Mouse (Mus musculus) forebrain, embryonic 13.5 days (tissue): ENCODE data around the gene Btg2. TPM values are rescaled to one million over a fixed set of nuclear protein-coding genes. Genes with fewer than 3 reads are reported as not detected.

Experiments
- ATAC-seq: fragments of 200-750 bp; cut with Nextera tagmentation; 2 replicates; pipeline ENCODE4 v1.8.0; 2017
- H3K27ac ChIP-seq: fragments of 300-500 bp; sonication (generic); 2 replicates; pipeline ENCODE4 v1.5.1; 2015; ENCODE audit warnings: inconsistent platforms, mild to moderate bottlenecking, moderate library complexity
- H3K27me3 ChIP-seq: fragments of 300-500 bp; sonication (generic); 2 replicates; pipeline ENCODE4 v1.6.1; 2015; ENCODE audit warnings: mild to moderate bottlenecking, inconsistent platforms
- H3K36me3 ChIP-seq: fragments of 300-500 bp; sonication (generic); 2 replicates; pipeline ENCODE4 v1.6.1; 2015; ENCODE audit warnings: mild to moderate bottlenecking, inconsistent platforms; ENCODE audit not compliant: poor library complexity, severe bottlenecking
- H3K4me1 ChIP-seq: fragments of 300-500 bp; sonication (generic); 2 replicates; pipeline ENCODE4 v1.6.1; 2015; ENCODE audit warnings: inconsistent platforms
- H3K4me2 ChIP-seq: fragments of 300-500 bp; sonication (generic); 2 replicates; pipeline ENCODE4 v1.6.1; 2015; ENCODE audit warnings: inconsistent platforms, mild to moderate bottlenecking, moderate library complexity
- H3K4me3 ChIP-seq: fragments of 300-500 bp; sonication (generic); 2 replicates; pipeline ENCODE4 v1.5.1; 2015; ENCODE audit warnings: mild to moderate bottlenecking, inconsistent platforms
- H3K9ac ChIP-seq: fragments of 300-500 bp; sonication (generic); 2 replicates; pipeline ENCODE4 v1.6.1; 2015; ENCODE audit warnings: mild to moderate bottlenecking, inconsistent platforms
- H3K9me3 ChIP-seq: fragments of 300-500 bp; sonication (generic); replicated peaks from 2 replicates; pipeline ENCODE4 v1.6.1; 2016; ENCODE audit warnings: inconsistent platforms
- WGBS: fragments of 180-500 bp; shearing (Covaris S2); methylation state at CpG from one replicate; pipeline ENCODE4 v1.1.7; 2015; 5-methylcytosine and 5-hydroxymethylcytosine counted together
- polyA plus RNA-seq: library from polyadenylated mRNA; unstranded; fragments of >200 nt; fragmentation: Nextera tagmentation; extraction: Ambion mirVana; gene quantifications from 2 replicates; pipeline ENCODE4 v1.2.1, GENCODE M21; 2015

Gene Btg2
- polyA plus RNA-seq, 1 experiment from 2014 or later: 122 TPM

DNA sequence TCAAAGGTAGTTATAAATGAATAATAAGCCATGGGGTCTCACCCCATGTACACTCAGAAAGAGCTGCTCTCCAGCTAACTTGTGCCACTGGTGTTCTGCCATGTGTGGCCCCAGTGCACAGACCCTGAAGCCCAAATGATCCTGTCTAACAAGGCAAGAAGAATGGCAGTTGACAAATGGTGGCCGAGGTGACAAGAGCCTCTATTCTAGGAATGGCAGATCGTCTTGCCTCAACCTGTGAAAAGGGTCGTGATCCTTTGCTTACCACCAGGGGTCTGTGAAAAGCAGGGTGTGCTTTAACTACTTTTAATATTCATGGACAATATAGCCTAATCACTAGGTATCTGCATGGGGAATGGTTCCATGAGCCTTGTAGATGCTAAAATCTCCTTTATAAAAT, 4.7 kb downstream of the Btg2 start:
- 53% methylated on average over 3 of the region's 3 CpGs for WGBS
- peak overlapping the region; percentile 88 for H3K4me2 ChIP-seq
- 0 out of 2 replicates have a peak overlapping the region, but pooled peaks have one; percentile 90 for H3K4me3 ChIP-seq
- H3K27ac ChIP-seq: peak overlapping the region; percentile 61; the same call in 1 of the 2 replicates
- H3K27me3 ChIP-seq: no peaks in the 10 kb centered on the region
- no peaks in the 10 kb centered on the region for H3K9me3 ChIP-seq
- peaks cover 30% of the 10 kb centered on the region for H3K36me3 ChIP-seq
- H3K9ac ChIP-seq: no peak overlapping the region
- no peak for ATAC-seq
- H3K4me1 ChIP-seq: peaks cover 89% of the 10 kb centered on the region

DNA sequence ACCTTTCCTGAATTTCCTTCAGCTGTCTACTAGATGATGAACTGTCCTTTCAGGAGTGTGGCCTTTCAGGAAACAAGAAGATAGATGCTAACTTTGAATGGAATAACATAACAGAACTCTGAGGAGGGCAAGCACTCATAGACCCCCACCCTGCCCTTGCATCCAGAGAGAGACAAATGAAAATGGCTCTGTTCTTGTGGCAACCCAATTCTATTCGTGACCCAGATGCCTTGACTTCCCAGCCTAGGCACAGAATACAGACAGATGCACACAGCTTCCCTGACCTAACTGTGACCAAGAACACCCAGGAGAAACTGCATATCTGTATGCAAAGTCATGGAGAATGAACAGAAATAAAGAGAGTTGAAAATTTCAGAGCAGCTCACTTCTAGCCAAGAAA, 5.3 kb downstream of the Btg2 start:
- H3K9ac ChIP-seq: no peak overlapping the region
- peaks cover 90% of the 10 kb centered on the region for H3K4me1 ChIP-seq
- ATAC-seq: no peak

DNA sequence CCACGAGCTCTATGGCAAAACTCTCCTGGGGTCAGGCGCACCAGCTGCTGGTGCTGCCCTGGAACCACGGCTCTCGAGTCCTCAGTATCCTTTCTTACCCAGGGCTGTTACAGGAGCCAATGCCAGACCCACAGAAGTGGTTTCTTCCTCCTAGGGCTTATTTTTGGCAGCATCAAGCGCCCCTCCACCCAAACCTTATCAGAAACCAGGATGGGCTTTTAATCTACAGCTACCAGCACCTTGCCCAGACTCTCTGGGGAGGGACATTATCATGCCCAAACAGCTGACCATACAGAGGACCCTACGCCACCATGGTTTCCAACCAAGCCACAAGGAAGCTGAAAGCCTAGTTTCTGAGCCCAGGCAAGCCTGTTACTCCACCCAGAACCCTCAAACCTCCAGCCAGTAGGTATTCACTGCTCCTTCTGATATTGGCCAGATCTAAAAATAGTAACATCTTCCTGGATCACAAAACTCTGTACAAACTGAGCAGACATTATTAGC, 5.8 kb downstream of the Btg2 start:
- Histone ChIP-seq H3K4me2 (peak overlapping the region; percentile 3; the same call in 1 of the 2 replicates), H3K9ac (no peak overlapping the region), H3K27me3 (no peaks in the 10 kb centered on the region), H3K9me3 (no peaks in the 10 kb centered on the region), H3K27ac (peak overlapping the region; percentile 92), H3K4me3 (no peak overlapping the region), H3K4me1 (peaks cover 92% of the 10 kb centered on the region), H3K36me3 (peaks cover 30% of the 10 kb centered on the region)
- 85% methylated on average over 6 of the region's 6 CpGs for WGBS
- ATAC-seq: no peak

More for the DNA sequence above, 5.3 kb downstream of the Btg2 start:
- no peaks in the 10 kb centered on the region for H3K9me3 ChIP-seq
- H3K4me3 ChIP-seq: no peak overlapping the region
- 70% methylated on average over 1 of the region's 1 CpGs for WGBS
- peak overlapping the region; percentile 88; the same call in 1 of the 2 replicates for H3K4me2 ChIP-seq
- H3K36me3 ChIP-seq: peaks cover 30% of the 10 kb centered on the region
- peak overlapping the region; percentile 92; the same call in 1 of the 2 replicates for H3K27ac ChIP-seq
- H3K27me3 ChIP-seq: no peaks in the 10 kb centered on the region

DNA sequence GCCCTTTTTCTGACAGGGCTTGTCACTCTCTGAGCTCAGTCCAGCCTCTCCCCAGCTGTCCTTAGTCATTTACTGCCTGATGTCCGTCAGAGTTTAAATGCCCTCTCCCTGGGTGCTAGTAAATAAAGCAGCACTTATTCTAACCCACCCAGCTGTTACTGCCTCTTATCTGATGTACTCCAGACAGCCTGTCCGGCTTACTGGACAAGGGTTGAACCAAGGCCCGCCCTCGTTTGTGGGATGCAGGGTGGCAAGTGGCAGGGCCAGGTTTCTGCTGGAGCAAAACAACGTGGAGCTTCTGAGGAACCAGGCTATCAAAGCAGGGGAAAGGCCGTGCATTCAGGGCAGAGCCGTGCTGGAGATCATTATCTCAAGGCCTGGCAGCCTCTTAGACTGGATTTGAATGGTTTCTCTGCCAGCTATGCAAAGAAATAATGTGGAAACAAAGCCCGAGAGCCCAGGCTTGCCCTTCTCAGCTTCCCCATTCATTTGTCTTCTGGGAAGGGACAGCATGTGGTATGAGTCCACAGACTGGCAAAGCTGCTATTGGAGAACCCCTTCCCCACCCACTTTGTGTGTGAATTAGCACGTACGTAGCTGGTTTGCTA, 7.4 kb downstream of the Btg2 start:
- Histone ChIP-seq H3K36me3 (peaks cover 22% of the 10 kb centered on the region), H3K27me3 (no peaks in the 10 kb centered on the region), H3K4me1 (peaks cover 92% of the 10 kb centered on the region), H3K9ac (peak overlapping the region; percentile 34; the same call in 1 of the 2 replicates), H3K4me2 (no peak overlapping the region; the same call in 1 of the 2 replicates), H3K4me3 (no peak overlapping the region), H3K27ac (peak overlapping the region; percentile 92), H3K9me3 (no peaks in the 10 kb centered on the region)
- ATAC-seq: peak; percentile 55
- WGBS: 7% methylated on average over 10 of the region's 10 CpGs

DNA sequence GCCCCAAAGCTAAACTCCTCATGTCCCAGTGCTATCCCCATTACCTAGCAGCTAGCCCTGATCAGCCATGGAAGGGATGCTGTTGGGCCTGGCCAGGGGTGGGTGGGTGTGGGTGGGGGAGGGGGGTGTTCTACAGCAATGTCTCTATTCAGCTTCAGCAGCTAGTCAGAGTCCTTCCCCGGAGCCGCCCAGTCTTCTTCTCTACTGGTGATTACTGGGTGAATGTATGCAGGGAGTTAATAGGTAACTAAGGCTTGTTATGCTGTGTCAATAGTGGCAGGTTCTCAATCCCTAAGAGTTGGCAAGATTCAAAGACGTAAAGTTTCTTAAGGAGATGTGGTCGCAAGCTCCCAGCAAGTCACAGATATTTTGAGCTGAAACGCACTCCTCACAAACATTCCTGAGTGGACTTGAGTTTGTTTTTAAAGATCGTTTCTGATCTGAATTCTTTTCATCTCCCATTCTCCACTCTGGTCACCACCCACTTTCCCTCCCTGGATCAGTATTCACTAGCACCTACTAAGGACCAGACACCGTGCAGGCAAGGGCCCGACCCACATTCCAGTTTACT, 8.7 kb downstream of the Btg2 start:
- Histone ChIP-seq H3K4me2 (no peak overlapping the region), H3K27ac (peak overlapping the region; percentile 92), H3K36me3 (peaks cover 9% of the 10 kb centered on the region), H3K9me3 (no peaks in the 10 kb centered on the region), H3K9ac (no peak overlapping the region), H3K27me3 (no peaks in the 10 kb centered on the region), H3K4me3 (no peak overlapping the region), H3K4me1 (peaks cover 91% of the 10 kb centered on the region)
- WGBS: 54% methylated on average over 8 of the region's 8 CpGs
- no peak for ATAC-seq

DNA sequence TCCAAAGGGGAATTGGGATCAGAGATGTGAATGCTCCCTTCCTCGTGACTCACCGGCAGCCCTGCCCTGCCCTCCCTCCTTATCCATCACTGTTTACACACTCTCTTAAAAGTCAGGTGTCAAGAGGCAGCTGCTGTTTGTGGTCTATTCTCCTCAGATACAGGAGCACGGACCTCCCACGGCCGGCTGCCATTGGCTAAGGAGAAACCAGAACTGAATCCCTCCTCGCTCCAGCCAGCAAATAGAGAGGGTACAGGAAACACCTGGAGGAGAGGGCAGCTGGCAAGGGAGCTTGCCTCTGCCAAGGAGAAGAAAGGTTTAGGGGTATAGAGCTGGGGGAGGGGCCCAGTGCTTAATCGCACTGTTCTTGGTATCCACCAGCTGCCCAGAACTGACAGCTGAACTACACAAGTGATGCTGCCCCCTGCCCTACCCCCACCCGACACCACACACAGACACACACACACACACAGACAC, 11.7 kb downstream of the Btg2 start:
- Histone ChIP-seq H3K4me2 (0 out of 2 replicates have a peak overlapping the region, but pooled peaks have one; percentile 12), H3K36me3 (no peaks in the 10 kb centered on the region), H3K4me3 (no peak overlapping the region), H3K9me3 (no peaks in the 10 kb centered on the region), H3K9ac (0 out of 2 replicates have a peak overlapping the region, but pooled peaks have one; percentile 27), H3K4me1 (peaks cover 94% of the 10 kb centered on the region), H3K27me3 (no peaks in the 10 kb centered on the region), H3K27ac (peak overlapping the region; percentile 51)
- 12% methylated on average over 8 of the region's 8 CpGs for WGBS
- ATAC-seq: no peak

DNA sequence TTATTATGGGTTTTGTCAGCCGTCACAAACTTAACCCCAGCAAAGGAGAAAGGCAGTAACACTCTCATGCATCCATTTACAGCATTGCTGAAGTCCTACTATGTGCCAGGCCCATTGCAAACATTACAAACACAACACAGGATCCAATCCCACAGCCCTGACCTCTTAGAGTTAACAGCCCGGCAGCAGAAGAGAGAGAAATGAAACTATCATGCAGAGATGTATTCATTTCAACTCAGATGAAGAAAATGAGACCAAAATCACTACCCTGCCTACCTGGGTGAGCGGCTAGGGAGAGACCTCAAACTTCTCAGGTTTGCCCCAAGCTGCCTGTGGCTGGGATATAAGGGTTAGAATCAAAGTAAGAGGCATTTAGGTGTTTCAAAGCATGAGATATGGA, 12.4 kb downstream of the Btg2 start:
- no peak overlapping the region for H3K9ac ChIP-seq
- no peaks in the 10 kb centered on the region for H3K27me3 ChIP-seq
- peaks cover 94% of the 10 kb centered on the region for H3K4me1 ChIP-seq
- no peaks in the 10 kb centered on the region for H3K36me3 ChIP-seq
- 52% methylated on average over 3 of the region's 3 CpGs for WGBS
- H3K4me2 ChIP-seq: no peak overlapping the region
- no peaks in the 10 kb centered on the region for H3K9me3 ChIP-seq
- ATAC-seq: no peak
- no peak overlapping the region for H3K4me3 ChIP-seq
- peak overlapping the region; percentile 51 for H3K27ac ChIP-seq

DNA sequence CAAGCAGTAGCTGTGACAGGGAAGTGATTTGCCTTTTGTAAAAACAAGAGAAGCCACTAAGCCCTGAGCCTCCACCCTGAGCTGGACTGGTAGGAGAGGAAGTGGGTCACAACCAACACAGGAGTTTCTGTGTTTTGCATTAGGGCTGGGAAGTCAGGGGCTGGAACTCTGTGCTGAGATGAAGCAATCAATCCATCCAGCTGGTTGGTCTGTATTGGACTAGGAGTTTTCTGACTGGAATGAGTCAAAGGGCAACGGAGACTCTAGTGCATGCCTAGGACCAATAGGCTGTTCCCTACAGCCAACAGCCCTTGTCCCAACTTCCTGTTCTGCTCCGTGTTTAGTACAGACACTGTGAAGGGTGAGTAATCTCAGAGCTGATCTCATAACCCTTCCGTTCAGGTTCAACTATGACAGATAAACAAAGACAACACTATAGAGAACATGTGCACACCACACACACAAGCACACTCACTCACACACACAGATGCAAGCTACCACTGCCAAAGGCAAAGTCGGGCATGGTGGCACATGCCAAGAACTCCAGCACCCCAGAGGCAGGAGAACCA, 13.6 kb downstream of the Btg2 start:
- Histone ChIP-seq H3K27me3 (no peaks in the 10 kb centered on the region), H3K27ac (peak overlapping the region; percentile 99), H3K9ac (no peak overlapping the region), H3K36me3 (no peaks in the 10 kb centered on the region), H3K4me1 (peaks cover 92% of the 10 kb centered on the region), H3K4me3 (no peak overlapping the region), H3K4me2 (no peak overlapping the region), H3K9me3 (no peaks in the 10 kb centered on the region)
- ATAC-seq: no peak
- WGBS: 73% methylated on average over 4 of the region's 4 CpGs

DNA sequence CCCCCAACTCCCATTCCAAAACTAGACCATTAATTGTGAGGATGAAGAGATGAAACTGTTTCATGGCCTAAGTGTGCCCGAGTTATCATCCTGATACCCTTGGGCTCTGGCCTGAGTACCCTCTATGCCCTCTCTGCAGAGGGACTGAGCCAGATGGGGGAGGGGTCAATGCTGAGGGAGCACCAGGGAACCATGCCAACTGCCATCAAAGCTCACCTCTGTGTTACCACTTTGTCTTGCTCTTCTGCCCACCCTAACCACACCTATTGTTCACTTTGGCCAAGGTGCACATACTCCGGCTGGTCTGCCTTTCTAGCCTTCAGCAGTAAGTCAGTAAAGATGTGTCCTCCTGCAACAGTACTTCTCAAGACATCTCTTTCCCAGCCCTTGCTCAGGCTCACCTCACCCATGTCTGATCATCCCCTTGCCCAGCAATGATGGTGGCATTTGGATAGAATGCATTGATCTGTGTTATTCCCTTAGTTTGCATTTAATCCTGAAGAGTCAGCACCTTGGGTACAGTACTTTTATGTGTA, 14.6 kb downstream of the Btg2 start:
- Histone ChIP-seq H3K4me1 (peaks cover 90% of the 10 kb centered on the region), H3K9ac (0 out of 2 replicates have a peak overlapping the region, but pooled peaks have one; percentile 58), H3K27me3 (no peaks in the 10 kb centered on the region), H3K4me3 (no peak overlapping the region), H3K4me2 (peak overlapping the region; percentile 72), H3K36me3 (no peaks in the 10 kb centered on the region), H3K9me3 (no peaks in the 10 kb centered on the region), H3K27ac (peak overlapping the region; percentile 99)
- 44% methylated on average over 2 of the region's 2 CpGs for WGBS
- no peak for ATAC-seq

DNA sequence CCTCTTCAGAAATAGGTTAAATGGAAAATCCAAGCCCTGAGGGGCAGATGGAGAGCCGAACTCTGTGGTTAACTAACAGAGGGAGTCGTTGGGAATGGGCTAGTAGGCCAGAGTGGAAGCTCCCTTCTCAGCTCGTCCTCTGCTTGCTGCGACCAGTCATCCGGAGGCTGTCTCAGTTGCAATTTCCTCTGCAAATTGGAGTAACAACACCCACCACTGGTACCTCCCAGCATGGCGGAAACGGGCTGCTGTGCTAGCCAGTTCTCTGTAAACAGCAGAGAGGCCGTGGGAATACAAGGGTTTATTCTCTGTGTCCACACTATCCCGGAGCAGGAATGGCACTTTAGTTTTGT, 15.2 kb downstream of the Btg2 start:
- peak overlapping the region; percentile 58 for H3K9ac ChIP-seq
- H3K36me3 ChIP-seq: no peaks in the 10 kb centered on the region
- H3K27me3 ChIP-seq: no peaks in the 10 kb centered on the region
- H3K4me1 ChIP-seq: peaks cover 87% of the 10 kb centered on the region
- peak; percentile 16 for ATAC-seq
- H3K9me3 ChIP-seq: no peaks in the 10 kb centered on the region
- peak overlapping the region; percentile 72 for H3K4me2 ChIP-seq
- peak overlapping the region; percentile 99 for H3K27ac ChIP-seq
- H3K4me3 ChIP-seq: 0 out of 2 replicates have a peak overlapping the region, but pooled peaks have one; percentile 20
- 1% methylated on average over 9 of the region's 9 CpGs for WGBS

DNA sequence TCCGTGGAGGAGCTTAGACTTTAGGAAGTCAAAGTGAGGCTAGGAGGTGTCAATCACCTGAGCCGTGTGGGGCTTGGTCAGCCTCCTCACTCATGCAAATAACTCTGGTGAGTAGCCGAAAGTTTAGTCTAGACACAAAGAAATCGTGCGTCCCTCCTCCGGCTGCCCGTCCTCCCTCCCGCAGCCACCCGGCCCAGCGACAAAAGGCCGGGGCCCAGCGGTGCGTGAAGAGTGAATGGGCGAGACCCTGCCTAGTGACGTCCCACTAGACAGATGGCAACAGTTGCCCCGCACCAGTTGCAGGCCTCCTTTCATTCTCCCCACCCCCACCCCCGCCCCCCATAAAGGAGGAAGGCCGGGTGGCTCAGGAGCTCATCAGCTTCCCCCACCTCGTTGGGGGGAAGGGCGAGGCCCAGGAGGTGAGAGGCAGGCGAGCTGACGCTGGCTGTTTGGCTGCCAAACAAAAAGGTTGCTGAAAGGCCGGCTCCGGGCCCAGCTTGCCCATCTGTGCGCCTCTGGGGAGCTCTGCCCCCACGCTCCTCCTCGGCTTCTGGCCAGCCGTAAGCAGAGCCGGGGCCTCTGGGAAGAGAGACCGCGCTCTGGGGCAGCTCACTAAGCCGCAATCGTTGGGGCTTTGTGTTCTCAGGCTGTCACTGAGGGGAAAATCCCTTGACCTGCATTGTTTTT, 15.7 kb downstream of the Btg2 start:
- Histone ChIP-seq H3K4me2 (peak overlapping the region; percentile 72), H3K9me3 (no peaks in the 10 kb centered on the region), H3K27me3 (no peaks in the 10 kb centered on the region), H3K4me1 (peaks cover 84% of the 10 kb centered on the region), H3K9ac (peak overlapping the region; percentile 58), H3K27ac (peak overlapping the region; percentile 99), H3K4me3 (peak overlapping the region; percentile 20), H3K36me3 (no peaks in the 10 kb centered on the region)
- ATAC-seq: peak; percentile 81
- 0% methylated on average over 29 of the region's 33 CpGs for WGBS
